Mouse (Mus musculus) layer of hippocampus, adult 9-11 months (tissue): ENCODE measurements at regions not wholly inside any gene's neighbourhood (a gene's known extent, or its start where the extent isn't known, plus 50 kb on each side); places are given as distances from the start of the nearest gene placed in this dataset.

ENCODE experiments used
- DNase-seq: peaks from one replicate; pipeline ENCODE4 v3.0.0; 2022

- no peak for DNase-seq
Observed at GRCm38 (mm10) chr1:92776353-92776752, 55.1 kb upstream of the Gpc1 start.

- no peak for DNase-seq
Observed at GRCm38 (mm10) chr1:92775908-92776307, 55.5 kb upstream of the Gpc1 start.

- no peak for DNase-seq
Observed at GRCm38 (mm10) chr1:92774743-92775692, 56.4 kb upstream of the Gpc1 start.

DNA sequence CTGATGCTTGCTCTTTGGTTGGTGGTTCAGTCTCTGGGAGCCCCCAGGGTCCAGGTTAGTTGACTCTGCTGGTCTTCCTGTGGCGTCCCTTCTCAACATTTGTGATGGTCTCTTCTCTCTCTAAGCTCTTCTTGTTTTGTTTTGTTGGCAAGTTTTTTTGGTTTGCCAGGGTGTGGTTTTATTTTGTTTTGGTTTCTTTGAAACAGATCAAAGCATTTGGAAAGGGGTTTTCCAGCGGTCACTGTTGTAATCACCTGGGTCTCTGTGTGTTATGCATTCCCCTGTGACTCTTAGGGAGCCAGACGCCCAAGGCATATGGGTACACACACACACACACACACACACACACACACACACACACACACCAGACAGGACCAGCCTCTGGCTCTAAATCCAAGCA, 57.4 kb upstream of the Gpc1 start:
- no peak for DNase-seq

DNA sequence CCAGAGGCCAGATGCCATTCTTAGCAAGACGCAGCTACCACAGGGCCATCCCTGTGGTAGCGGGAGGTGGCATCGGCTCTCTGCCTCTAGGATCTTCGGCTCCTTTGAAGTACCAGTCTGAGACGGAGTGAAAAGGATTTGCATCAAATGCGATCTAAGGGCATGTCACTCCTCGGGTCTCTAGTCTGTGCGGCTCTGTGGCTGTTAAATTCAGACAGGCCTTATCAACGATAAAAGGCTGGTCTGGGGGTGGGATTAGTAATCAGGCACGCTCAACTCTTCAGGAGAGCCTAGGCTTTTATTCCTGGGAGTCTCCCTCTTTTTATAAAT, 58.7 kb upstream of the Gpc1 start:
- no peak for DNase-seq

DNA sequence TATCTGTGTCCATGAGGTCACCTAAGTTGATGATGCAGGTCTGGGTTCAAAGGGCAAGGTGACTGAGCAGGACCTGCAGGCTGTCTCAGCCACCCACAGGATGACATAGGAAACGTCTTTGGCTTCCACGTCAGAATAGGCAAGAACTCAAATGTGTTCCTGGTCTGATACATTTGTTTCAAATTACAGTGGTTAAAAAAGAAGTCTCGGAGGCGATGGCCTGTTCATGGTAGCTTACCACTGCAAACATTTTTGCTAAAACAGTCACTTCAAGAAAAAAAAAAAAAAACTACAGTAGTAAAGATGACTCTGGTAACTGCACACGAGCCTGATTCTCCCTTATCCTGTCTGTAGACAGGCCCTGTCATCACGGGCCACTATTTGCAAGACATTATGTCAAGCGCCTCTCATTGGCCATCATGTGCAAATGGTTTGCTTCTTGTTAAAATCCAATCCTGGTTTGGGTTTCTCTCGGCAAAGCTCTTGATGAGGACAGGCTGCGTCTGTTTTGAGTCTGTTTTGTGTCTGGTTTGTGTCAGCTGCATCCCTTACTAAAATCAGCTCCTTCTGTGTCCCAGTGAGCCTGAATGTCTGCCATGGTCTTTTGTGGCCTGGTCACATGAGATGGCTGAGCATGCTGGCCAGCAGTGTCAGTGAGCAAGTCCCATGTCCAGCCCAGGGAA, 59.2 kb upstream of the Gpc1 start:
- no peak for DNase-seq

DNA sequence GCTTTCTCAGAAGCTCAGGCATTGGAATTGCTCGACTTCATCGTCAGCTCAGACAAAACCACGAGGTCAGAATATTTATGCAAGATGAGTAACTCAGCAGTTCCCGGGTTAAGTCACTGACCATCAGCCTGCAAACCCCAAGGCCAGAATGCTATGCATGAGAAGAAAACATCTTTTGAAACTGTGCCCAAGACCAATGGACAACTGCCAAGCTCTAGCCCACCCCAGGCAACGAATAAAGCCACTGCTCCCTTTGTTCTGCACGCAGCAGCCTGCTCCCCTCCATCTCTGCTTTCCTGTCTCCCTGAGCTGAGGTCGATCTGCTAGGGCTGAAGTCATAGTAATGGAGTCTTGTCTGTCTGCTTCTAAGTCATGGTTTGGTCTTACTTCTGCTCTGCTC, 61.7 kb upstream of the Gpc1 start:
- no peak for DNase-seq

GRCm38 (mm10) chr1:92769156-92769555, 62.3 kb upstream of the Gpc1 start:
- DNase-seq = no peak

DNA sequence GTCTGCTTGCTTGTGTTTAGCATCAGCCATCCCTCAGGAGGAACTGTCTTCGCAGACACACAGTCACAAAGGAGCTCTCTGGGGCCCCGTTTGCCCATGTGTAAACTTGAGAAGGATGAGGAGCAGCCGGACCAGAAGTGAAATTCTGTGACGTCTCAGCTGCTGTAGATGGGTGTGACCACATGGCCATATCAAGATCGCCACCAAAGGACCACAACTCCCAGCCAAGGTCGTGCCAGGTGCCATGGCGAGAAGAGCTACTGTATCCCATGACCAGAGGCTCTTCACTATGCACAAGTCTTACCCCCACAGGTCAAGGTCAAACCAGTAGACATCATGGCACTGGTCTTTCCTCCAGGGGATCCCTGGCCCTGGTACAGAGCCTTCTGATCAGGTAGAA, 64.9 kb upstream of the Gpc1 start:
- no peak for DNase-seq

- peak; percentile 55 for DNase-seq
Observed at GRCm38 (mm10) chr1:92754793-92755488, 76.5 kb upstream of the Gpc1 start.

GRCm38 (mm10) chr1:92751700-92752136, 79.7 kb upstream of the Gpc1 start:
- DNase-seq = no peak

DNA sequence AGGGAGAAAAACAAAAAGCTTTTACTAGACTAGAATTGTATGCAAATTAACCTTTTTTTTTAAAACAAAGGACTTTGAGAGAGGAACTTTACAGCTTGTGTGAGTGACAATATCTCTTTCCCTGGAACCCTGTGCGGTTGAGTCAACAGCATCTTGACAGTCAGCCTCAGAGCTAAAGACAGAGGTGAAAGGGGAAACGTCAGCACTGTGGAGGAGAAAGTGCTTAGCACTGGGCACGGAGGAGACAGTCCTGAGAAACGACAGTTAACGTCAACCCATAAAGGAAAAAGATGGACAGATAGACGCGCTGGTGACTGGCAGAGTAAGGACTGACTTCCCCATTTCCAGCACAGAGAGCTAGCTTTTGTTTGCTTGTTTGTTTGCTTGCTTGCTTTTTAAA, 82.0 kb upstream of the Gpc1 start:
- no peak for DNase-seq

- DNase-seq = no peak
Observed at GRCm38 (mm10) chr1:92745284-92745683, 86.2 kb upstream of the Gpc1 start.

- DNase-seq = no peak
Observed at GRCm38 (mm10) chr1:92744528-92745241, 86.8 kb upstream of the Gpc1 start.

- DNase-seq = no peak
Observed at GRCm38 (mm10) chr1:92742881-92743621, 88.4 kb upstream of the Gpc1 start.

- DNase-seq = no peak
Observed at GRCm38 (mm10) chr1:92742300-92742699, 89.1 kb upstream of the Gpc1 start.

- DNase-seq = no peak
Observed at GRCm38 (mm10) chr1:92741047-92741446, 90.4 kb upstream of the Gpc1 start.

GRCm38 (mm10) chr1:92737600-92738197, 89.1 kb upstream of the Otos start:
- no peak for DNase-seq

DNA sequence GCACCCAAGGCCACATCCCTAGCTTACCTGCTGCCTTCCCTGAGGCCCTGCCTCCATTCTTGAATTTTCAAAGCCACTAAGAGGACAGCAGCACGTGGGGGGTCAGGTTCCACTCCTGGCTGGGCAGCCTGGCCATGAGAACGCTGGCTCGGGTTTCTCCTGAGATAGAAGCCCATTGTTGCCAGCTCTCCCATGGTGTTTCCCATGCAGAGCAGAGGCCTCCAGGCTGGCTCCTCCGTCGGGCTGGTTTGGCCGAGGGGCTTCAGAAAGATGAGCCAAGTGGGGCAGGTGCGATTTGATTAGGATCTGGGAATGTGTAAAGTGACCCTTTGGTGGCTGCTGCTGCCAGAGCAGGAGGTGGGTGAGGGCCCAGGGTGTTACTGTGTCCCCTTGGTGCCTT, 87.8 kb upstream of the Otos start:
- DNase-seq = no peak

DNA sequence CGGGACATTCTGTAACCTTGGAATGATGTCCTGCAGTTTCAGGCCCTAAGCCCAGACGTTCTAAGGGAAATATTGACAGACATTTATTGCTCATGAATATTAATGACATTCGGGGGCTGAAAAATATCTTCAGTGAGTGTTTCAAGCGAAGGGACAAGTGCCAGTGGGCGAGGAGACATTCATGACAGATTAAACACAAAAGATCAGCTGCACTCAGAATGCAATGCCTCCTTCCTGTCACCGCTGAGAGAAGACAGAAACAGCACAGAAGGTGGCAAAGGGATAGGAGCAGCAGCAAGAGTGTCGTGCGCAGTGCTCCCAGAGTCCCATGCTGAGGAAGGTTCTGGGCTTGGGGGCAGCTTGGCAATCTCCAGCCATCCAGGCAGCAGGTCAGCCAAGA, 85.1 kb upstream of the Otos start:
- DNase-seq = no peak

GRCm38 (mm10) chr1:92731353-92732282, 83.0 kb upstream of the Otos start:
- DNase-seq = no peak
